Mouse (Mus musculus): Measurements from ENCODE around the gene Il25.
A peak's percentile ranks its signal among the peaks of the same experiment; 100 is the strongest.
"Not testable (repeated sequence)": the region's sequence is repeated elsewhere in the genome, so short reads cannot be mapped to it uniquely, and the experiment has no call there.

The Il25 gene

DNA sequence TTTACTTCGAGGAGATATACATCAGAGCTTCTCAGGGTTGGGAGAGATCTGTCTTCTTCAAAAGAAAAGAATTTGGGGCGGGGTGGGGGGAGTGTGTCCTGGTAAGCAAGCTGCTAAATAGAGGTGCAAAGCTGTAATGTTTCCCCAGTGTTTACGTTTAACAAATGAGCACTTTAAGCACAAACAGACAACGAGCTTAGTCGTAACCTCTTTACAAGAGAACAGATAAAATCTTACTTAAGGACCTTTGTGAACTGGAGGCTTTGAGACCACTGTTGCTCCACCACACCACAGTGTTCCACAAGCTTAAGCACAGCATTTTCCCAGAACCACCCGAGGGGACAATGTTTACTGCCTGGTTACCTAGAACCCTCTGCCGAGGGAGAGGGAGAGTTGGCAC is 5.2 kb upstream of the Il25 start:
- no peak for DNase-seq

- DNase-seq, result no peak
These were observed 2.7 kb upstream of the Il25 start for GRCm38 (mm10) chr14:54929801-54930200.

GRCm38 (mm10) chr14:54930431-54930830 is 2.1 kb upstream of the Il25 start:
- DNase-seq, result peak; percentile 31

- peak; percentile 63 for DNase-seq
These were observed 3.7 kb downstream of the Il25 start, which contains the start of gene Cmtm5 for GRCm38 (mm10) chr14:54935904-54936830. Gene Cmtm5 (plus strand): TSS chr14:54936261.

- DNase-seq, result no peak
These were observed 4.3 kb downstream of the Il25 start for GRCm38 (mm10) chr14:54936831-54937160.

GRCm38 (mm10) chr14:54937361-54938182 is 5.1 kb downstream of the Il25 start:
- DNase-seq, result no peak

DNA sequence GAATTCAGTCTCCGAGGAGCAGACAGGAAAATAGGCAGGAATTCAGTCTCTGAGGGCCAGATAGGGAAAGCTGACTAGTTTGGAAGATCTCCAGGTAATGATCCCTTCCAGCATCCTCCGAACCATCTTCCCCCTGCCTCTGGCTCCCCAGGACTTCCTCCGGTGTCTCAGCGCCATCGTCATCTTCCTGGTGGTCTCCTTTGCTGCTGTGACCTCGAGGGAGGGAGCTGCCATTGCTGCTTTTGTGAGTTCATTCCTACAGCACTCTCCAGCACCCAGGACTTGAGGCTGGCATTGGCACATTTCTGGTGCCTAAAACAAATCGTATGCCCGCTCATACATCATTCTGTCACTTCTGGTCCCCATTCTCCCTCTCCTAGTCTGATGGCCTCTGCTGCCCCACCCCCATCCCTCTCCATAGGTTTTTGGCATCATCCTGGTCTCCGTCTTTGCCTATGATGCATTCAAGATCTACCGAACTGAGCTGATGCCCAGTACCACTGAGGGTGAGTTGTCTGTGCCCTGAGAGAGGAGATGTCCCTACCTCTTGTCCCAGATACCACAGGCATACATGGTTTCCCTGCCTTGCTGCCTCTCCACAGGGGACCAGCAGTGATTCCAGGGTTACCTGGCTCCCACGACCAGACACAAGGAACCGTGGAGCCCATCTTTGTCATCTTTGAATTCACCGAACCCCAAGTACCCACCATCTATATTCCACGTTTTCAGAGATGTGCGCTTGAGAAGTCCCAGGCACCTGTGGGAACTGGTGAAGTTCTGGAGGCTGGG is 6.1 kb downstream of the Il25 start:
- no peak for DNase-seq

DNA sequence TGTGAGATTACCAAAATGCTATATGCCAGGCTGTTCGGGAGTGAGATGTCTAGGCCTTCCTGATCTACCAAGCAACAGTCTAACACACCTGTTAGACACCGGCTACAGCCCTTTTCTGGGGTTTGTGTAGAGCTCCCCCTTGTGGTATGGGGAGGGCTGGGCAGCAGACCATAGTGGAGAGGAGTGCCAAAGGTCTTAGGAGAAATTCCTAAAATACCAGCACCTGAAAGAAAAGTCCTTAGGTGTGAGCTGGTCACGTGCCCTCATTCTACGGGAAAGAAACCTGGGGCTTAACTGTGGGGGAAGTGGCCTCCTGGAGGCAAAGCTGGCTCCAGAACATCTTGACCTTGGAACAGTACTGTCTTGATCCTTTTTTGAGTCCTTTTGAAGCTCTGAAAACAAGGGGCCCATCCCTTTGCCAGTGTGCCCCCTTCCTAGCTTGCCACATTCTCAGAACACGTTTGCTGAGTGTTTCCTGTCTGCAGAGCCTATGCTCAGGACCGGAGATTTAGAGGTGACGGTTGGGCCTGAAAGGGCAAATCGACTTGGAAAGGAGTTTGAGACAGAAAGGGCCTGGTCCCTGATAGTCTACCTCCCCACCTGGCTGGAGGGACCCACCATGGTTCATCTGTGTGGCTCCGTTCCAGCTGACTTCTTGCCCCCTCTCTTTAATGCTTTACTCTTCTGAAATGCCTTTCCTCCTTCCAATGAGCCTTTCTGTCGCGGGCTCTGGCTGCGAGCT is 7.1 kb downstream of the Il25 start:
- DNase-seq, result peak; percentile 72

DNA sequence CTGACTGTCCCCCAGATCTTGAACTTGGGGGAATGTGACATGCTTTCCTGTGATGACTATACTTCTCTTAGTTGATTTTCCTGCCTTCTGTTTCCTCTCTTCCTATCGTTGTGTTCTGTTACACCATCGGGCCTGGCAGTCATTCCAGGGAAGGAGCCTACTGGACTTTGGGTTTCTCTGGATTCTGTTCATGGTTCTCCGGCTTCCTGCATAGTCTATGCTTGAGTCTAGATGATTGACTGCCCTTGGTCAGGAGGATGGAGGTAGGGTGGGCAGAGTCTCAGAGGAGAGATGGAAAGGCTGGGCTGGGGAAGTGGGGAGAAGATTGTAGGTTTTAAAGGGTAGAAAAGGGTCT is 7.7 kb downstream of the Il25 start:
- DNase-seq, result no peak

- DNase-seq, result no peak
These were observed 8.8 kb downstream of the Il25 start for GRCm38 (mm10) chr14:54941024-54941978.

- no peak for DNase-seq
These were observed 10.0 kb downstream of the Il25 start for GRCm38 (mm10) chr14:54942479-54942878.

DNA sequence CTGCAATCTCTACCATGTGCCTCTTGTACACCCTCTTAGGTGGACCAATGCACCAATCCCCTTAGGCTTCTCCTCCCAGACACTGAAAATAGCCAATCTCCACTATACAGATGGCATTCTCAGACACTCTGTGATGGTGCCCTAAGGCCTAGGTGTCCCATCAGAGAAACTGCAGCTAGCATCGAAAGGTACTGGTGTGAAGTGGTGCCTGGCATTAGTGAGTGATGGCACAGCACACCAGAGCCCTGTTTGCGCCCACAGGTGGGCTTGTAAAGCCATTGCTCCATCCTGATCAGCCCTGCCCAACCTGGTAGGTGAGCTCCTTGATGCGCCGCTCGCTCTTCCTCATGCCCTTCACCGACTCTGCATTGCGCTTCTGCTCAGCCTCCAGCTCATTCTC is 11.5 kb downstream of the Il25 start:
- DNase-seq, result no peak

- DNase-seq, result no peak
These were observed 12.4 kb downstream of the Il25 start for GRCm38 (mm10) chr14:54944939-54945338.

- DNase-seq, result no peak
These were observed 13.6 kb downstream of the Il25 start for GRCm38 (mm10) chr14:54945975-54946704.

GRCm38 (mm10) chr14:54947008-54947407 is 14.5 kb downstream of the Il25 start:
- not testable (repeated sequence) for DNase-seq

DNA sequence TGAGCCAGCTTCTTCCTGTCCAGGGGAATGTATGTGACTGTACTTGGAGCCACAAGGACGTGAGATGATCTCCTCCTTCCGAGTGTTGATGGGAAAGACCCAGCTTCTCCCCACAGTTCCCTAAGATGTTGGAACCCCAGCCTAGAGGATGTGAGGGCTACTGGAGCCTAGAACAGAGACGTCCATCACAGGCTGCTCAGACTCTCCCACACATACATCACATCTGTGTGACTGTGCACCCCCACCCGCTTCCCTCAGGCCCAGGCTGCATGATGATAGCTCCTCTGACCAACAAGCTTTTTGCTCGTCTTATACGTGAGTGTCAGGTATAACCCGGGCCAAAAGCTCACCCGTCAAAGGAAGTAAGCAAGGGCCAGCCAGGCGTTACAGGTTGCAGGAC is 16.3 kb downstream of the Il25 start:
- DNase-seq, result no peak

DNA sequence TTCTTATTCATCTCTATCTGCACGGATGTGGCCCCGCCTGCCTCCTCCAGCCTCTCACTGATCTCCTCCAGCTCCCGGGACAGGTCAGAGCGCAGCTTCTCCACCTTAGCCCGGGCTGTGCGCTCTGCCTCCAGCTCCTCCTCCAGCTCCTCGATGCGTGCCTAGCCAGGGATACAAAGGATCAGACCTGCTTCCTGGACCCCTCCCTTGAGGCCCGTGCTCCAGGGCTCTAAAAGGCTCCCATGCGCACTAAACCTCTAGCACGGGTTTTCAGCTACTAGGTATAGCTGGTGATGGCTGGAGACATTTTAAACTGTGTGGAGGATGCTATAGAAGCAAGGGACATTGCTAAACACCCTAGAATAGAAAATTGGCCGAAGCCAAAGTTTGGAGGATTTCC is 18.0 kb downstream of the Il25 start:
- DNase-seq, result no peak

GRCm38 (mm10) chr14:54951587-54951986 is 19.1 kb downstream of the Il25 start:
- no peak for DNase-seq

DNA sequence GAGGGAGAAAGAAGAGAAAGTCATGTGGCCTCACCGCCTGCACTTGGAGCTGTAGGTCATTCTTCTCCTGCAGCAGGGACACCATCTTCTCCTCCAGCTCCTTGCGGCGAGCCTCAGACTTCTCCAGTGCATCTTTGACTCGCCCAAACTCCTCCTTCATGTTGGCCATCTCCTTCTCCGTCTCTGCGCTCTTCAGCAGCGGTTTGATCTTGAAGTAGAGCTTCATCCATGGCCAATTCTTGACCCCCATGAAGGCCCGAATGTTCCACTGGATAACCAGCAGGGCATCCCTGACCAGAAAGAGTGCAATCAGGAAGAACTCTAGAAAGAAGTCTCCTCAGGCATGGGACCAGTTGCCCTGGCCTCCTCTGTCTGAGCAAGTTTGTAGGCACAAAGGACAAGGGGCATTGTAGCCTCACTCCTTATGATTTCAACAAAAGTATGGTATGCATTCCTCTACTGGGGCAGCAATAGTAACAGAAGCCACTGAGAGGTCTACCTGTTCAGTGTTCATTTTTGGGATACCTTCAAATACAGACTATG is 21.2 kb downstream of the Il25 start:
- no peak for DNase-seq

GRCm38 (mm10) chr14:54954474-54954873 is 22.0 kb downstream of the Il25 start:
- no peak for DNase-seq
